Mouse (Mus musculus): ENCODE measurements at regions not wholly inside any gene's neighbourhood (a gene's known extent, or its start where the extent isn't known, plus 50 kb on each side); places are given as distances from the start of the nearest gene placed in this dataset.
A peak's percentile ranks its signal among the peaks of the same experiment; 100 is the strongest.

DNA sequence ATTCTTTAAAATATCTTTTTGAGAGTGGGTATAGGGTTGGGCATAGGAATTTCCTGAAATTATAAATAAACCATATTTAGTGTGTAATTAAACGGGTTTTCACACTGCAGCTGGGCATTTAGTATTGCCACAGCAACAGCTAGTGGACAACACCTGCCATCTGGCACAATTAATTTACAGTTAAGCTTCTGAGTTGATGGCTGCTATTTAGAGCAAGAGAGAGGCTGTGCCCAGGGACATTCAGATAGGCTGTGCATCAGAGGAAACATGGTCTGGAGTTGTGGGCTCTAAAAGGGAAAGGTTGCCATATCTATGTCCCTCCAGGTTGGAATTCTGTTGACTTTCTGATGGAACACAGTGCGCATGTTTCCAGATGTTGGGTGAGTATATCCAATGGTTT lies 227.1 kb downstream of the Pth2r start:
- Histone ChIP-seq H3K4me3 (ENCODE audit: low read depth, low read length) (no peak overlapping the region), H3K9ac (no peak overlapping the region), H3K27ac (ENCODE audit: low read depth, low read length) (no peak overlapping the region), H3K36me3 (ENCODE audit: insufficient read depth) (no peaks in the 10 kb centered on the region), H3K9me3 (ENCODE audit: low read length) (no peaks in the 10 kb centered on the region), H3K4me2 (ENCODE audit: low read depth) (no peak overlapping the region), H3K27me3 (ENCODE audit: insufficient read depth, low read length) (no peaks in the 10 kb centered on the region), H3K4me1 (ENCODE audit: insufficient read depth) (no peaks in the 10 kb centered on the region)
- WGBS: 74% methylated on average over 2 of the region's 2 CpGs
- TF ChIP-seq CTCF (IDR thresholded peaks at IDR 0.05; ENCODE audit: low read depth): no peak
- DNase-seq (peak; percentile 2), ATAC-seq (no peak)

GRCm38 (mm10) chr1:65535674-65536073 lies 253.8 kb downstream of the Pth2r start:
- no peak for ATAC-seq
- no peak for DNase-seq
- Histone ChIP-seq H3K27ac (ENCODE audit: low read depth, low read length) (no peak overlapping the region), H3K4me1 (ENCODE audit: insufficient read depth) (no peaks in the 10 kb centered on the region), H3K4me2 (ENCODE audit: low read depth) (no peak overlapping the region), H3K9me3 (ENCODE audit: low read length) (no peaks in the 10 kb centered on the region), H3K4me3 (ENCODE audit: low read depth, low read length) (no peak overlapping the region), H3K9ac (no peak overlapping the region), H3K36me3 (ENCODE audit: insufficient read depth) (no peaks in the 10 kb centered on the region), H3K27me3 (ENCODE audit: insufficient read depth, low read length) (no peaks in the 10 kb centered on the region)
- WGBS: 61% methylated on average over 3 of the region's 3 CpGs
- TF ChIP-seq CTCF (IDR thresholded peaks at IDR 0.05; ENCODE audit: low read depth): no peak

DNA sequence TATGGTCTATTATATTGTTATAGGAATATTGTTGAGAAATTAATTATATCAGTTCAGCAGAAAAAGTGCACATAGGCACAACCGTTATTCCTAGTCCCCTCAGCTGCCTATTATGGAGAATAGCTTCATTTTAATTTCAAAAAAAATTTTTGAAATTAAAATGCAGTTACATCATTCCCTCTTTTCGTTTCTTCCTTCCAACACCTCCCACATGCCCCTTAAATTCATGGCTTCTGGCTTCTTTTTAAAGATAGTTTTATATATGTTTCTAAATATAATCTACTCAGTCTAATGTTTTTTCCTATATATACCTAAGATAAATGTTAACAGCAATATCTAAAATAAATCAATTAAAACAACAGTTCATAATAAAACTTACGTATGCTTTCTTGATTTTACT lies 256.7 kb downstream of the Pth2r start:
- Histone ChIP-seq H3K4me1 (ENCODE audit: insufficient read depth) (no peaks in the 10 kb centered on the region), H3K4me2 (ENCODE audit: low read depth) (no peak overlapping the region), H3K4me3 (ENCODE audit: low read depth, low read length) (no peak overlapping the region), H3K36me3 (ENCODE audit: insufficient read depth) (no peaks in the 10 kb centered on the region), H3K27ac (ENCODE audit: low read depth, low read length) (no peak overlapping the region), H3K9me3 (ENCODE audit: low read length) (no peaks in the 10 kb centered on the region), H3K9ac (no peak overlapping the region), H3K27me3 (ENCODE audit: insufficient read depth, low read length) (no peaks in the 10 kb centered on the region)
- WGBS: 75% methylated on average over 3 of the region's 3 CpGs
- no peak for DNase-seq
- no peak for TF ChIP-seq CTCF (IDR thresholded peaks at IDR 0.05; ENCODE audit: low read depth)
- ATAC-seq: no peak

DNA sequence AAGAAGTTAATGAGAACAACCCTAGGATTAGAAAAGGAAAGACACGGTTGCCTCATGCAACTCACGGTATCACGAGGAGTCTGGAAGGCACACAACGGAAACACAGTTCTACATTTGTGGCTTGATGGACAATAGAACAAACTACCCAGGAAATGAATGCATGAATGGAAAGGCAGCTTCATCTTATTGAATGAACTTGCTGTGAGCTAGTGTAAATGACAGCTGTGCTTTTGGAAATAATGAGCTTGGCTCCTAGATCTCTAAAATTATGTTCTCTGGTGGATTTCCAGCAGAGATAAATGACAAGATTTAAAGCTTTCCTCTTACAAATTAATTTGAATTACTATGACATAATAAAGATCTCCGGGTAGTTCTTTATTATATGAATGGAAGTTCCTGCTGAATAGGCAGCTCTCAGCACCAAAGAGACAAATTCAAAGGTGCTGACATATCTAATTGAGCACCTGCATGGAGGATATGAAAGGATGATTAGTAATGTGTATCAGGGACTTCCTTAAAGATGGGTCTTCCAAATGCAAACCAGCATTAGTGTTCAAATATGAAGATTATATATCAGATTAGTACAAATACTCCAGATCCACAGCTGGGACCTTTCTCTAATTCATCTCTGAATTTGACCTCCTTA lies 262.5 kb downstream of the Pth2r start:
- Histone ChIP-seq H3K27ac (ENCODE audit: low read depth, low read length) (no peak overlapping the region), H3K9ac (no peak overlapping the region), H3K27me3 (ENCODE audit: insufficient read depth, low read length) (no peaks in the 10 kb centered on the region), H3K4me3 (ENCODE audit: low read depth, low read length) (no peak overlapping the region), H3K4me1 (ENCODE audit: insufficient read depth) (no peaks in the 10 kb centered on the region), H3K36me3 (ENCODE audit: insufficient read depth) (no peaks in the 10 kb centered on the region), H3K9me3 (ENCODE audit: low read length) (no peaks in the 10 kb centered on the region), H3K4me2 (ENCODE audit: low read depth) (no peak overlapping the region)
- DNase-seq (peak; percentile 18), ATAC-seq (peak; percentile 58)
- TF ChIP-seq CTCF (IDR thresholded peaks at IDR 0.05; ENCODE audit: low read depth): no peak
- WGBS: 17% methylated on average over 5 of the region's 5 CpGs

DNA sequence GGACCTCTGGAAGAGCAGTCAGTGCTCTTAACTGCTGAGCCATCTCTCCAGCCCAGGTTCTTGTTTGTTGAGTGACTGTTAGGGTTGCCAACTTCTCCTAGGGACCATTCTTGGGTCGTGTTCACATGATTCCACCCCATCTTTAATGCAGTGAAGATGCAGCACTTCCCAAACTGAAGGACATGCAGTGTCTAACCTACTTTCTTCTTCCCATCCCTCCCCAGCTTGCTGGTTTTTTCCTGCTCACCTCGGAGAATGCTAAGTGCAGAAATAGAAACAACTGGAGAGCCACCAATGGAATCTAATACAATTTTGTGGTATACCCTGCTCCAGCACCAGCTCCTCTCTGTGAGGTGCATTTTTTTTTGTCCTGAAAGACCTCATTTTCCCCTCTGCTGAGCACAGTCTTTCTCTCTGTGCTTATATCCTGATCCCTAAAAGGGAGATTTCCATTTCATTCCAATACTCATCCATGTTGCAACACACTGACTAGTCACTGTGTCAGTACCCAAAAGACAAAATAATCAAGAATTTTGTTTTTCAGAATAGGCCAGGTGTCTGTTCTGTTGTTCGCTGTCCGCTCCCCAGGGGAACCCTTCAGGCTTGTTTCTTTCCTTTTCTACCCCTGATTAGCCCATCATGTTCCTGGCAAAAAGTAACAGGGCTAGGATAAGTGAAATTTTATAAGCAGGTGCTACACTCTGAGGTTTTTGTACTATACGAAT lies 263.6 kb downstream of the Pth2r start:
- Histone ChIP-seq H3K4me1 (ENCODE audit: insufficient read depth) (no peaks in the 10 kb centered on the region), H3K27ac (ENCODE audit: low read depth, low read length) (no peak overlapping the region), H3K9me3 (ENCODE audit: low read length) (no peaks in the 10 kb centered on the region), H3K9ac (no peak overlapping the region), H3K4me3 (ENCODE audit: low read depth, low read length) (no peak overlapping the region), H3K27me3 (ENCODE audit: insufficient read depth, low read length) (no peaks in the 10 kb centered on the region), H3K4me2 (ENCODE audit: low read depth) (no peak overlapping the region), H3K36me3 (ENCODE audit: insufficient read depth) (no peaks in the 10 kb centered on the region)
- 50% methylated on average over 5 of the region's 5 CpGs for WGBS
- no peak for ATAC-seq
- TF ChIP-seq CTCF (IDR thresholded peaks at IDR 0.05; ENCODE audit: low read depth): no peak
- DNase-seq: no peak

DNA sequence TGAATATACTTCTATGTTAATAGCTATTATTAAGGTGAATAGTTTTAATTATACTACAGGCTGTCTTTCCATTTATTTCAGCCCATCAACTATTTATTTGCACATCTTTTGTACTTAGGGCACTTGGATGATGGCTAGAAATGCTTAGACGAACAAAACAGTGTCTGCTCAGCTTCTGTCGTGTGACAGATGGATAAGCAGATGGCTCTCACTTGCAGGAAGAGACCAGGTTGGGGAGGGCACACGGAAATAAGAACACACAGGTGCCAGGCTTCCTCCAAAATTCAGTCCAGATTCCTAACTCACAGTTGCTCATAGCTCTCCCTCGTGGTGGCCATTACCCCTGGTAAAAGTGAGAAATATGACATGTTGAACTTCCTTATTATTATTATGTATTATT lies 267.0 kb downstream of the Pth2r start:
- Histone ChIP-seq H3K27ac (ENCODE audit: low read depth, low read length) (no peak overlapping the region), H3K4me3 (ENCODE audit: low read depth, low read length) (no peak overlapping the region), H3K4me2 (ENCODE audit: low read depth) (no peak overlapping the region), H3K36me3 (ENCODE audit: insufficient read depth) (no peaks in the 10 kb centered on the region), H3K27me3 (ENCODE audit: insufficient read depth, low read length) (no peaks in the 10 kb centered on the region), H3K9me3 (ENCODE audit: low read length) (no peaks in the 10 kb centered on the region), H3K9ac (no peak overlapping the region), H3K4me1 (ENCODE audit: insufficient read depth) (no peaks in the 10 kb centered on the region)
- TF ChIP-seq CTCF (IDR thresholded peaks at IDR 0.05; ENCODE audit: low read depth): no peak
- ATAC-seq: no peak
- WGBS: 46% methylated on average over 4 of the region's 4 CpGs
- DNase-seq: peak; percentile 22

- 71% methylated on average over 2 of the region's 2 CpGs for WGBS
- H3K9me3 ChIP-seq (ENCODE audit: low read length): no peaks in the 10 kb centered on the region
- TF ChIP-seq CTCF (IDR thresholded peaks at IDR 0.05; ENCODE audit: low read depth): no peak
These were observed 305.5 kb downstream of the Pth2r start for GRCm38 (mm10) chr1:65587402-65587801.

More at GRCm38 (mm10) chr1:65587402-65587801, 305.5 kb downstream of the Pth2r start:
- no peak overlapping the region for H3K27ac ChIP-seq (ENCODE audit: low read depth, low read length)
- no peaks in the 10 kb centered on the region for H3K4me1 ChIP-seq (ENCODE audit: insufficient read depth)
- ATAC-seq (no peak), DNase-seq (no peak)
- no peaks in the 10 kb centered on the region for H3K36me3 ChIP-seq (ENCODE audit: insufficient read depth)
- H3K4me2 ChIP-seq (ENCODE audit: low read depth): no peak overlapping the region
- no peaks in the 10 kb centered on the region for H3K27me3 ChIP-seq (ENCODE audit: insufficient read depth, low read length)
- H3K4me3 ChIP-seq (ENCODE audit: low read depth, low read length): no peak overlapping the region
- no peak overlapping the region for H3K9ac ChIP-seq
